In genomic region chr17:57223313-57223712, GRCm38 (mm10) we compare ENCODE assay signal across 31 mouse cellular contexts. TPM values are rescaled to one million over a fixed set of nuclear protein-coding genes. Genes with fewer than 3 reads are reported as not detected.
DNase-seq lines count a peak whose midpoint lies in the region; ATAC-seq and TF ChIP-seq lines count a peak whose summit lies in the region.
"Had no signal": no experiment of that assay in that cellular context is flagged by ENCODE, and none has a peak within 500 bp of the region (broad histone marks: within the 10 kb centered on the region; RNA-seq: fewer than 3 reads in every experiment).

No protein-coding gene starts in this region.

- H3K27ac ChIP-seq in MEL (ENCODE audit: control insufficient read depth, low read depth, low read length), result no peak overlapping the region
- H3K27ac ChIP-seq: embryonic facial prominence, embryonic 10.5 days; embryonic facial prominence, embryonic 13.5 days; forebrain, embryonic 12.5 days; forebrain, embryonic 15.5 days; heart, embryonic 15.5 days; intestine, embryonic 15.5 days had no signal

- peaks cover 0 to 23% of the 10 kb centered on the region in 2 experiments; a peak in 2 of 4 replicates for H3K4me1 ChIP-seq in MEL (ENCODE audit: control insufficient read depth in 1 of 2, insufficient read depth in 2 of 2, low read length in 2 of 2)
- H3K4me1 ChIP-seq: embryonic facial prominence, embryonic 10.5 days; embryonic facial prominence, embryonic 13.5 days; forebrain, embryonic 15.5 days; heart, embryonic 15.5 days; intestine, embryonic 15.5 days had no signal

- H3K79me2 ChIP-seq in MEL (ENCODE audit: control insufficient read depth, insufficient read depth, low read length, poor library complexity), result no peaks in the 10 kb centered on the region

- 0 out of 2 replicates have a peak, but pooled peaks have one; percentile 10 for ATAC-seq in granulocyte monocyte progenitor cell, adult 5-6 weeks (replicated peaks; ENCODE audit: poor library complexity, severe bottlenecking)
- ATAC-seq: CD4-positive, CD25-positive, alpha-beta regulatory T cell, adult 4 months; forebrain, embryonic 15.5 days; hindbrain, embryonic 16.5 days; intestine, embryonic 15.5 days; Patski had no signal

- no peaks in the 10 kb centered on the region for H3K27me3 ChIP-seq in MEL (ENCODE audit: control insufficient read depth in 1 of 2, insufficient read depth in 2 of 2, low read length in 2 of 2)
- H3K27me3 ChIP-seq: forebrain, embryonic 15.5 days; intestine, embryonic 15.5 days; Patski had no signal

- TF ChIP-seq RAD21 in MEL (IDR thresholded peaks at IDR 0.05; ENCODE audit: low read depth, low read length), result no peak

- no peaks in the 10 kb centered on the region for H3K9me3 ChIP-seq in MEL (replicated peaks; ENCODE audit: insufficient read depth, low read length)
- H3K9me3 ChIP-seq: embryonic facial prominence, embryonic 10.5 days; embryonic facial prominence, embryonic 13.5 days; forebrain, embryonic 12.5 days; forebrain, embryonic 15.5 days; heart, embryonic 12.5 days; heart, embryonic 15.5 days; intestine, embryonic 15.5 days had no signal

- H3K4me3 ChIP-seq in MEL (ENCODE audit: control insufficient read depth in 1 of 2, insufficient read depth in 1 of 2, low read depth in 2 of 2, low read length in 2 of 2), result no peak overlapping the region
- H3K4me3 ChIP-seq: embryonic facial prominence, embryonic 10.5 days; embryonic facial prominence, embryonic 13.5 days; erythroblast, embryonic 14.5 days; forebrain, embryonic 12.5 days; forebrain, embryonic 15.5 days; heart, embryonic 12.5 days; heart, embryonic 15.5 days; intestine, embryonic 15.5 days had no signal

- H3K36me3 ChIP-seq in MEL (ENCODE audit: control insufficient read depth in 1 of 2, insufficient read depth in 2 of 2, low read length in 2 of 2), result peaks cover 0 to 10% of the 10 kb centered on the region in 2 experiments; a peak in 2 of 4 replicates
- H3K36me3 ChIP-seq: embryonic facial prominence, embryonic 10.5 days; embryonic facial prominence, embryonic 13.5 days; forebrain, embryonic 12.5 days; forebrain, embryonic 15.5 days; heart, embryonic 12.5 days; heart, embryonic 15.5 days; intestine, embryonic 15.5 days had no signal

- peak; percentile 75 to 86 for TF ChIP-seq EP300 in MEL (IDR thresholded peaks at IDR 0.05; ENCODE audit: low read depth in 1 of 2, low read length in 2 of 2)

- TF ChIP-seq CTCF in MEL (IDR thresholded peaks at IDR 0.05 in 2 of 3, conservative IDR thresholded peaks at IDR 0.05 in 1 of 3; ENCODE audit: control insufficient read depth in 1 of 3, insufficient read depth in 1 of 3, low read depth in 2 of 3, low read length in 3 of 3, poor library complexity in 1 of 3, severe bottlenecking in 1 of 3), result no peak

- DNase-seq in kidney, postnatal 10 days, result peak; percentile 3
- DNase-seq in kidney, adult 11 months, result no peak
- DNase-seq in urinary bladder, postnatal 10 days (ENCODE audit: low spot score), result peak; percentile 4
- no peak for DNase-seq in urinary bladder, postnatal 25 days (ENCODE audit: low spot score)
- peak; percentile 73 for DNase-seq in MEL (ENCODE audit: low read depth, low spot score)
- DNase-seq in right cerebral cortex, adult 18-20 months, result no peak
- DNase-seq in adrenal gland, adult 2 months, result no peak
- DNase-seq: adrenal gland, postnatal 14 days; cerebellum, adult 11 months; cerebellum, adult 2 months; cerebellum, adult 9-11 months; cerebellum, postnatal 25 days; embryo, embryonic 11 days; gastrocnemius, postnatal 10 days; heart, adult 18-20 months; heart, postnatal 10 days; heart, postnatal 4 days had no signal

- no peak for TF ChIP-seq POLR2A in MEL (IDR thresholded peaks at IDR 0.05; ENCODE audit: control insufficient read depth in 1 of 2, insufficient read depth in 1 of 2, low read depth in 1 of 2, low read length in 2 of 2, poor library complexity in 1 of 2)

- peak overlapping the region; percentile 20 for H3K9ac ChIP-seq in MEL (ENCODE audit: control insufficient read depth, low read depth, low read length, poor library complexity, severe bottlenecking)
- H3K9ac ChIP-seq: embryonic facial prominence, embryonic 13.5 days; forebrain, embryonic 12.5 days; forebrain, embryonic 15.5 days; heart, embryonic 12.5 days; heart, embryonic 15.5 days; intestine, embryonic 15.5 days had no signal

TF ChIP-seq in MEL, 35 proteins besides CTCF, POLR2A, EP300 and RAD21:
- TF ChIP-seq BHLHE40 (IDR thresholded peaks at IDR 0.05; ENCODE audit: borderline replicate concordance, low read depth, low read length) (peak; percentile 88), SIN3A (IDR thresholded peaks at IDR 0.05; ENCODE audit: low read length) (peak; percentile 66; the same call in 1 of the 2 replicates), TAL1 (IDR thresholded peaks at IDR 0.05; ENCODE audit: low read length) (0 out of 2 replicates have a peak, but pooled peaks have one; percentile 18), RCOR1 (IDR thresholded peaks at IDR 0.05; ENCODE audit: low read depth, low read length) (peak; percentile 40; the same call in 1 of the 2 replicates), GATA1 (IDR thresholded peaks at IDR 0.05; ENCODE audit: low read depth, low read length) (peak; percentile 85), E2F4 (IDR thresholded peaks at IDR 0.05; ENCODE audit: borderline replicate concordance, low read depth, low read length) (no peak), ELF1 (IDR thresholded peaks at IDR 0.05; ENCODE audit: low read depth, low read length) (0 out of 2 replicates have a peak, but pooled peaks have one; percentile 32), KAT2A (conservative IDR thresholded peaks at IDR 0.05; ENCODE audit: low read depth, low read length) (no peak), TBP (IDR thresholded peaks at IDR 0.05; ENCODE audit: low read depth, low read length) (no peak)

RNA-seq across cellular contexts. Expression of gene C3, which starts 4.6 kb away (rescaled TPM):
- 0.35 and 0.59 TPM in 2 replicates for total RNA-seq in MEL (2012; rRNA removed)
- polyA plus RNA-seq in MEL (2012; ENCODE audit: insufficient read depth in 1 of 2, insufficient read length in 2 of 2, low read depth in 1 of 2, low replicate concordance in 2 of 2, missing spikeins in 1 of 2), result 1 to 10 TPM in 1 of 2 experiments, not detected in 1; 3.2 TPM
- total RNA-seq in granulocyte monocyte progenitor cell, adult 5-6 weeks (2014; fragmentation: Nextera tagmentation), result 59.6 and 67.4 TPM in 2 replicates
- total RNA-seq in granulocyte monocyte progenitor cell, adult 5-6 weeks (2017), result 146 and 183 TPM in 2 replicates
- 1,000 to 10,000 TPM in 1 of 2 experiments, 100 to 1,000 TPM in 1; 382 to 3,178 TPM for total RNA-seq in adrenal gland, adult 2 months (2021)
- polyA plus RNA-seq in adrenal gland, adult 2 months (2012; rRNA removed), result 222 and 767 TPM in 2 replicates

RNA-seq across cellular contexts. Expression of gene Gpr108, which starts 24.9 kb away (rescaled TPM):
- 21.8 and 22.1 TPM in 2 replicates for total RNA-seq in MEL (2012; rRNA removed)
- polyA plus RNA-seq in MEL (2012; ENCODE audit: insufficient read depth in 1 of 2, insufficient read length in 2 of 2, low read depth in 1 of 2, low replicate concordance in 2 of 2, missing spikeins in 1 of 2), result 10 to 100 TPM in 1 of 2 experiments, not detected in 1; 35.9 TPM
- total RNA-seq in granulocyte monocyte progenitor cell, adult 5-6 weeks (2014; fragmentation: Nextera tagmentation), result 26.6 and 27.2 TPM in 2 replicates
- 18.9 and 20.9 TPM in 2 replicates for total RNA-seq in granulocyte monocyte progenitor cell, adult 5-6 weeks (2017)
- 10 to 100 TPM; 85.1 to 89.5 TPM for total RNA-seq in adrenal gland, adult 2 months (2021)
- 79.7 and 82.5 TPM in 2 replicates for polyA plus RNA-seq in adrenal gland, adult 2 months (2012; rRNA removed)

RNA-seq across cellular contexts. Expression of gene Trip10, which starts 25.9 kb away (rescaled TPM):
- 8.9 and 10.9 TPM in 2 replicates for total RNA-seq in MEL (2012; rRNA removed)
- 10 to 100 TPM in 1 of 2 experiments, not detected in 1; 20.8 TPM for polyA plus RNA-seq in MEL (2012; ENCODE audit: insufficient read depth in 1 of 2, insufficient read length in 2 of 2, low read depth in 1 of 2, low replicate concordance in 2 of 2, missing spikeins in 1 of 2)
- 8.3 and 9.9 TPM in 2 replicates for total RNA-seq in granulocyte monocyte progenitor cell, adult 5-6 weeks (2014; fragmentation: Nextera tagmentation)
- 5.6 and 8.6 TPM in 2 replicates for total RNA-seq in granulocyte monocyte progenitor cell, adult 5-6 weeks (2017)
- total RNA-seq in adrenal gland, adult 2 months (2021), result 10 to 100 TPM; 44.5 to 51.5 TPM
- 25.2 and 28.2 TPM in 2 replicates for polyA plus RNA-seq in adrenal gland, adult 2 months (2012; rRNA removed)

RNA-seq across cellular contexts. Expression of gene Tnfsf14, which starts 29.3 kb away (rescaled TPM):
- not detected in 2 replicates for total RNA-seq in MEL (2012; rRNA removed)
- not detected for polyA plus RNA-seq in MEL (2012; ENCODE audit: insufficient read depth in 1 of 2, insufficient read length in 2 of 2, low read depth in 1 of 2, low replicate concordance in 2 of 2, missing spikeins in 1 of 2)
- 6.4 and 7.6 TPM in 2 replicates for total RNA-seq in granulocyte monocyte progenitor cell, adult 5-6 weeks (2014; fragmentation: Nextera tagmentation)
- 5.2 and 5.8 TPM in 2 replicates for total RNA-seq in granulocyte monocyte progenitor cell, adult 5-6 weeks (2017)
- under 1 TPM in 1 of 2 experiments, not detected in 1; 0.21 TPM for total RNA-seq in adrenal gland, adult 2 months (2021)
- polyA plus RNA-seq in adrenal gland, adult 2 months (2012; rRNA removed), result 0.26 and 0.44 TPM in 2 replicates
- total RNA-seq: heart, postnatal 10 days; heart, postnatal 4 days had no signal
- polyA plus RNA-seq: C2C12; cerebellum, adult 2 months; cortical plate, adult 2 months; embryonic facial prominence, embryonic 10.5 days; embryonic facial prominence, embryonic 13.5 days; forebrain, embryonic 15.5 days; heart, embryonic 15.5 days; hindbrain, embryonic 16.5 days; Patski had no signal

RNA-seq across cellular contexts. Expression of gene Vav1, which starts 55.6 kb away (rescaled TPM):
- 81.8 and 86.7 TPM in 2 replicates for total RNA-seq in MEL (2012; rRNA removed)
- polyA plus RNA-seq in MEL (2012; ENCODE audit: insufficient read depth in 1 of 2, insufficient read length in 2 of 2, low read depth in 1 of 2, low replicate concordance in 2 of 2, missing spikeins in 1 of 2), result 10 to 100 TPM in 1 of 2 experiments, not detected in 1; 99.6 TPM
- total RNA-seq in granulocyte monocyte progenitor cell, adult 5-6 weeks (2014; fragmentation: Nextera tagmentation), result 139 and 141 TPM in 2 replicates
- total RNA-seq in granulocyte monocyte progenitor cell, adult 5-6 weeks (2017), result 284 and 301 TPM in 2 replicates
- total RNA-seq in adrenal gland, adult 2 months (2021), result 1 to 10 TPM; 2.0 to 4.3 TPM
- 1.1 and 1.3 TPM in 2 replicates for polyA plus RNA-seq in adrenal gland, adult 2 months (2012; rRNA removed)
- polyA plus RNA-seq: C2C12, Patski had no signal

Comparison
In these comparisons a context has a peak if more than half of its experiments do, and no peak if none do; other contexts are left out.
1. DNase-seq: peak in kidney, postnatal 10 days (single experiment), urinary bladder, postnatal 10 days (single experiment) and MEL (single experiment); none in kidney, adult 11 months (single experiment), urinary bladder, postnatal 25 days (single experiment), right cerebral cortex, adult 18-20 months (single experiment) and adrenal gland, adult 2 months (single experiment).
2. RNA of gene C3, which starts 4.6 kb away (total RNA-seq): 382 to 3,178 TPM in adrenal gland, adult 2 months and 59.6 to 183 TPM in granulocyte monocyte progenitor cell, adult 5-6 weeks; 0.35 to 0.59 TPM in MEL; every median in the first group is over 10 times any median in the second.